Mouse (Mus musculus) neural tube, embryonic 15.5 days (tissue): ENCODE data around the gene Thra. TPM values are rescaled to one million over a fixed set of nuclear protein-coding genes. Genes with fewer than 3 reads are reported as not detected.

Experiments used
- ATAC-seq: fragments of 200-750 bp; cut with Nextera tagmentation; 2 replicates; pipeline ENCODE4 v1.8.0; 2017; ENCODE audit warnings: mild to moderate bottlenecking, moderate TSS enrichment, moderate library complexity; ENCODE audit not compliant: low FRiP score
- H3K27ac ChIP-seq: fragments of 300-500 bp; sonication (generic); replicated peaks from 2 replicates; pipeline ENCODE4 v1.5.1; 2015; ENCODE audit warnings: mild to moderate bottlenecking, inconsistent platforms
- H3K27me3 ChIP-seq: fragments of 300-500 bp; sonication (generic); replicated peaks from 2 replicates; pipeline ENCODE4 v1.6.1; 2015; ENCODE audit warnings: inconsistent platforms
- H3K36me3 ChIP-seq: fragments of 300-500 bp; sonication (generic); 2 replicates; pipeline ENCODE4 v1.6.1; 2015; ENCODE audit warnings: inconsistent platforms
- H3K4me1 ChIP-seq: fragments of 300-500 bp; sonication (generic); 2 replicates; pipeline ENCODE4 v1.6.1; 2015; ENCODE audit warnings: inconsistent platforms
- H3K4me2 ChIP-seq: fragments of 300-500 bp; sonication (generic); 2 replicates; pipeline ENCODE4 v1.6.1; 2015; ENCODE audit warnings: inconsistent platforms, mild to moderate bottlenecking, moderate library complexity
- H3K4me3 ChIP-seq: fragments of 300-500 bp; sonication (generic); replicated peaks from 2 replicates; pipeline ENCODE4 v1.5.1; 2015; ENCODE audit warnings: mild to moderate bottlenecking, inconsistent platforms
- H3K9ac ChIP-seq: fragments of 300-500 bp; sonication (generic); replicated peaks from 2 replicates; pipeline ENCODE4 v1.6.1; 2015; ENCODE audit warnings: mild to moderate bottlenecking, inconsistent platforms
- H3K9me3 ChIP-seq: fragments of 300-500 bp; sonication (generic); replicated peaks from 2 replicates; pipeline ENCODE4 v1.6.1; 2016; ENCODE audit warnings: inconsistent platforms
- WGBS: fragments of 180-500 bp; shearing (Covaris S2); methylation state at CpG from one replicate; pipeline ENCODE4 v1.1.7; 2015; ENCODE audit warnings: mixed read lengths; 5-methylcytosine and 5-hydroxymethylcytosine counted together
- polyA plus RNA-seq: library from polyadenylated mRNA; unstranded; fragments of >200 nt; fragmentation: Nextera tagmentation; extraction: Ambion mirVana; gene quantifications from 2 replicates; pipeline ENCODE4 v1.2.1, GENCODE M21; 2015

Gene Thra
- 104 and 125 TPM in 2 replicates for polyA plus RNA-seq

DNA sequence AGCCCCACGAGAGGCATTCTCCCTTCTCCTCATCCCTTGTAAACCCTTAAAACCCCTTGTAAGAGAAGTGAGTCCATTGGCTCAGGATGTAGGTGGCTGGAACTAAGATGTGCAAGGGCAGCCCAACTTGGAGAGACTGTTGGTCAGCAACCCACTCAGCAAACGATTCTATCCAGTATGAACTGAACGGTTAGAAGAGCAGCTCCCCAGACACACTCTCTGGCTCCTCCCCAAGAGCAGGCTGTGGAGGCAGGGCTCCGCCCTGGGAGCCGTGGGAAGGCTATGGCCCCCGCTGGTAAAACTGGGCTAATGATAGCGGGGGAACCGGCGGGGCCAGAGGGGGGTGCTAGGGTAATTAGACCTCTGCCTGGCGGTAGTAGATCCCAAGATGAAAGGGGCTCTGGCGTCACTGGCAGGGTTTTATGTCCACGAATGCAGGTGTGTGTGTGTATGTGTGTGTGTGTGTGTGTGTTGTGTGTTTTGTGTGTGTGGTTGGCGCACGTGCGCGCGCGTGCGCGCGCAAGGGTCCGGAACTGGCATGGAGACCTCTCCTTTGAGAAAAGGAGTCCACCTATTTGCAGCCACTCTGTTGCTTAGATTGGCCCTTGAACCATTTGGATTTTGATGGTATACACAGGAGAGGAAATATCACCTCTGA is at the start of gene Thra:
Gene Thra, plus strand, starts transcription at position 246 of the 658 bp plus-strand sequence.
- ATAC-seq: peak; percentile 54
- H3K4me2 ChIP-seq: peak within 1 kb of the TSS; percentile 94
- under 1% methylated on average over 22 of the region's 22 CpGs for WGBS
- no peaks in the 10 kb centered on the region for H3K9me3 ChIP-seq
- no peaks in the 10 kb centered on the region for H3K27me3 ChIP-seq
- H3K36me3 ChIP-seq: no peaks in the 10 kb centered on the region
- H3K4me3 ChIP-seq: peak within 1 kb of the TSS; percentile 92
- H3K4me1 ChIP-seq: peaks cover 60% of the 10 kb centered on the region
- peak within 1 kb of the TSS; percentile 99 for H3K27ac ChIP-seq
- peak within 1 kb of the TSS; percentile 98 for H3K9ac ChIP-seq

DNA sequence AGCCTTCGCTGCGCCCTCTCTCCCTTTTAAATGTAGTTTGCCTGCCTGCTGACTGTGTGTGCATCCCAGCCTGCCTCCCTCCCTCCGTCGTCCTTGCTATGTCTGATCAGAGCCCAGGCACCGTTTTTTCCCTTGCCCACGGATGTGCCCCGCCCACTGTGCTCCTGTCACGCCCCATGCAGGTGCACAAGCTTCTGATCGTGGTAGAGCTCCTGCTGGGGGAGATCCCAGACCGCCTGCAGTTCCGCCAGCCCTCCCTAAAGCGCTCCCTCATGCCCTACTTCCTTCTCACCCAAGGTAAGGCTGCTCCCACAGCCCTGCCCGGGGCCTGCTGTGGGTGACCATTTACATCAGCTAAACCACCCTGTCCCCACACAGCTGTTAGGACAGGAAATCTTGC is 47.2 kb upstream of the Thra start:
- Histone ChIP-seq H3K27me3 (no peaks in the 10 kb centered on the region), H3K4me1 (no peaks in the 10 kb centered on the region), H3K9ac (no peak overlapping the region), H3K4me3 (no peak overlapping the region), H3K36me3 (peaks cover 81% of the 10 kb centered on the region), H3K4me2 (no peak overlapping the region), H3K9me3 (no peaks in the 10 kb centered on the region), H3K27ac (no peak overlapping the region)
- no peak for ATAC-seq
- WGBS: 74% methylated on average over 13 of the region's 13 CpGs

DNA sequence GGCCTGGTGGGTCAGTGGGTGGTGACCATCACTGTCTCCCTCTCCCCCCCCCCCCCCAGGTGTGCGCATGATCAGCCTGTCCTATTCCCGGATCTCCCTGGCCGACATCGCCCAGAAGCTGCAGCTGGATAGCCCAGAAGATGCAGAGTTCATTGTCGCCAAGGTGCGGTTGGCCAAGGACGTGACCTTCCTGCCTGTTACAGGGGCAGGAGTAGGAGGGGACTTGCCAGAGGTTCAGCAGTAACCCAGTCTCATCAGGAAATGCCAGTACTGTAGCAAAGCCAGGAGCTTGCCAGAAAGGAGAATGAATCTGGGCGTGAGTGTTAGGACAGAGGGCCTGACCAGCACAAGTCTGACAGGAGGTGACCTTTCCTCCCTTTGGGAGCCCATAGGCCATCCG is 46.7 kb upstream of the Thra start:
- 94% methylated on average over 9 of the region's 9 CpGs for WGBS
- ATAC-seq: no peak
- Histone ChIP-seq H3K27ac (no peak overlapping the region), H3K4me3 (no peak overlapping the region), H3K36me3 (peaks cover 78% of the 10 kb centered on the region), H3K4me1 (no peaks in the 10 kb centered on the region), H3K27me3 (no peaks in the 10 kb centered on the region), H3K9ac (no peak overlapping the region), H3K4me2 (no peak overlapping the region), H3K9me3 (no peaks in the 10 kb centered on the region)

DNA sequence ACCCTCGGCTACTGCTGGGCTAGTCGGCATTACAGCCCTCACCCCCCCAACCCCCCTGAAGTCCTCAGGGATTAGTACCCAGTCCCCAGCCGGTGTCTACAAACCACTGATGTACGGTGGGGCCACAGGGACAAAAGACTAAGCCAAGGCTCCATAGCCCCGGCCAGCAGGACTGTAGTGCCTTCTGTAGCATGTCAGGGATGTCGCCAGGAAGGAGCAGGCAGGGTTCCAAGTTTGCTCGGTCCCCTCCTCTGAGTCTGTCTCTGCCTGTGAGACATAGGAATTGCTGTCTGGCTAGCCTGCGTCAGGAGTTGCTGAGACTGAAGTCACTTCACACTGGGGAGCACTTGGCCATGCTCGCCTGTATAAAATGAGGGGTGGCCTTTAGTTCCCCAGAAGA is 46.1 kb upstream of the Thra start:
- H3K36me3 ChIP-seq: peaks cover 75% of the 10 kb centered on the region
- no peak overlapping the region for H3K4me3 ChIP-seq
- H3K27me3 ChIP-seq: no peaks in the 10 kb centered on the region
- H3K27ac ChIP-seq: no peak overlapping the region
- H3K4me2 ChIP-seq: no peak overlapping the region
- H3K9me3 ChIP-seq: no peaks in the 10 kb centered on the region
- WGBS: 84% methylated on average over 9 of the region's 9 CpGs
- no peaks in the 10 kb centered on the region for H3K4me1 ChIP-seq
- no peak for ATAC-seq
- no peak overlapping the region for H3K9ac ChIP-seq

DNA sequence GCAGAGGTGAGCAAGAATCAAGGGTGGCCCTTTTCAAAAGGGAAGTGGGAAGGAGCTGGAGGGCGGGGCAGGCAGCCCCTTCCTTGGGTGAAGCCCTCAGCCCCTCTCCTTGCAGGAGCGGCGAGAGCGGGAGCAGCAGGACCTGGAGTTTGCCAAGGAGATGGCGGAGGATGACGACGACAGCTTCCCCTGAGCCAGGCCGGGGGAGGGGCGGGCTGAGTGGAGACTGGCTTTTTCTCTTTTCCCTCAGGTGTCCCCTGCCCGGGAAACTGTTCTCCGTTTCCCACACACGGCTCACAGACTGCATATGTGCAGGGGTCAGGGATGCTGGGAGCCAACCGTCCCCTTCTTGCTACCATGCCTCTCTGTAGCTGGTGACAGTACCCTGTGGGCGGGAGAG is 45.0 kb upstream of the Thra start:
- Histone ChIP-seq H3K9ac (no peak overlapping the region), H3K27ac (no peak overlapping the region), H3K36me3 (peaks cover 64% of the 10 kb centered on the region), H3K9me3 (no peaks in the 10 kb centered on the region), H3K27me3 (no peaks in the 10 kb centered on the region), H3K4me3 (no peak overlapping the region), H3K4me1 (no peaks in the 10 kb centered on the region), H3K4me2 (no peak overlapping the region)
- ATAC-seq: no peak
- 79% methylated on average over 14 of the region's 14 CpGs for WGBS

DNA sequence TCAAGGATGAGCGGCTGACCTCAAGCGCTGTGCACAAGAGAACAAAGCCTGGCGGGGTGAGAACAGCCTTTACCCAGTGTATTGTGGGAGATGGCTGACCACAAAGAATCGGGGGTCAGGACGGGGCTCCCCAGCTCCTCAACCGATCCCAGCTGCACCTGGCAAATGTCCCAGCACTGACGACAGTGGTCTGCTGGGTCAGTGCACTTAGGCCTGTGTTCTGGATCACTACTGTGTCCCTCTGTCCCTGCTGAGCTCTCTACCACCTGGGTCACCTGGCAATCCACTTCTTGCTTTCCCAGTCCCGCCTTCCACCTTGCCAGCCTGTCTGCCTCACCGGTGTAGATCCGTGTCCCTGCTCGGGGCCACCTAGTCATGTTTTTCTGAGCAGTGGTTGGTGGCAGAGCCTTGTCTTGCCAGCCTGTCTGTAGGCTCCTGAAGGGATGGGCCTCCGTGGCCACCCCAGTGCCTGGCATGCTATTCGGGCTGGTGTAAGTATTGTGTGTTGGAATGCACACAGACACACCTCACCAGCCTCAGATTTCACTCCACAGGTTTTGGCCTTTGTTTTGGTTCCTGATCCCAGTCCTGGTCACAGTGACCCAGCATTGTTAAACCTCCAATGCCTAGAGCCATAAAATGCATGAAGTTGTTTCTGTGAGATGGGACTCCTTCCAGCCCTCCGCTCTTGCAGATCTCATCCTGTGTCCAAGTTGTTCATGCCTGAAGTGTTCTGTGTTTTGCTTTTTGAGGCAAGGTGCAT is 43.8 kb upstream of the Thra start:
- no peaks in the 10 kb centered on the region for H3K27me3 ChIP-seq
- no peaks in the 10 kb centered on the region for H3K9me3 ChIP-seq
- peaks cover 52% of the 10 kb centered on the region for H3K36me3 ChIP-seq
- no peak overlapping the region for H3K9ac ChIP-seq
- H3K27ac ChIP-seq: no peak overlapping the region
- ATAC-seq: no peak
- no peak overlapping the region for H3K4me2 ChIP-seq
- 85% methylated on average over 14 of the region's 14 CpGs for WGBS
- H3K4me1 ChIP-seq: no peaks in the 10 kb centered on the region
- H3K4me3 ChIP-seq: no peak overlapping the region

DNA sequence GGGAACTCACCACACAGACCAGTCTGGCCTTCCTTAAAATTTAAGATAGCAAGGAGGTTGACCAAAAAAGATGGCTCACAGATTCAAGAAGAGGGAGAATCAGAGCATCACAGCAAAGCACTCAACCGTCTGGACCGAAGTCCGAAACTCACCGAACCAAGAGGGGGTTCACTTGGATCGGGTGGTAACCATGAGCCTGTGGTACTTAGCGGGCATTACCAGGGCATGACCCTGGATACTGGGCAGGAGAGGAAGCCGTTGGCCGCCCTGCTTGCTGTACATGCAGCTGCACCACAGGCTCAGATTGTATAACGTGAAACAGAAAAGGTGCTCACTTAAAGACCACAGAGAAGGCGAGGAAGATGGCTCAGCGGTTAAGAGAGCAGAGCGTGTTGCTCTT is 43.2 kb upstream of the Thra start:
- H3K36me3 ChIP-seq: peaks cover 46% of the 10 kb centered on the region
- ATAC-seq: no peak

DNA sequence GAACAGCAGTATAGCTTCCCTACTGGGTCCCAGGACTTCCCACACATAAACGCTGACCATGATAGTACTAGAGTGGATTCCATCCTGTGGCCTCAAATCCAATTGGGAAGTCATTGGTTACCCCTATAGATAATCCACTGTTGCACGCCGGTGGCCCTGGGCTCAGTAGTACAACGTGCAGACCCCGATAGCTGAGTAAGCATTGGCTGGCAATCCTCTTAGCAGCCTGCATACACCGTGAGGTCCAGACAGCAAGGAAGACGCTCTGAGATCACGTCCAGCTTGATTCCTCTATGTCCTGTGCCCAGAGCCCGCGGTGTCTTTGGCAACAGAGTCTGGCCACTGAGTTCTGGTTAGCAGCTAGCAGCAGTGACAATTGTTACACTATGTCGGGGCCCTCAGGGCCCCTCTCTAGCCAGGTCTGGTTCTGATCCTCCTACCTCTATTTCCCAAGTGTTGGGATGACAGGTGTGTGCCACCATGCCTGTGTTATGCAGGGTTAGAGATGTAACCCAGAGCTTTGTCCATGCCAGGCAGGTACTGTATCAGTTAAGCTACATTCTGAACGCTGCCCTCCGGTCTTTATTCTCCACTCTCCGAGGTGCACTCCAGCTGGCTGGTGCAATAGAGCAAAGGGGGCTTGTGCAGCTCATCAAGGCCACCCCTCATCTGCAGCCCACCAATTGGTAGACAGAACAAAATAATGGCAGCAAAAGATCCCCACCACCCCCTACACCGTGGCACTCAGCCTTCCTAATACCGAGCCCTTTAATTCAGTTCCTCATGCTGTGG is 41.4 kb upstream of the Thra start:
- no peak for ATAC-seq
- H3K4me2 ChIP-seq: no peak overlapping the region
- H3K9ac ChIP-seq: no peak overlapping the region
- H3K27ac ChIP-seq: no peak overlapping the region
- WGBS: 86% methylated on average over 16 of the region's 16 CpGs
- H3K9me3 ChIP-seq: no peaks in the 10 kb centered on the region
- peaks cover 27% of the 10 kb centered on the region for H3K36me3 ChIP-seq
- H3K4me1 ChIP-seq: no peaks in the 10 kb centered on the region
- H3K4me3 ChIP-seq: no peak overlapping the region
- H3K27me3 ChIP-seq: no peaks in the 10 kb centered on the region

More for the DNA sequence above, 43.2 kb upstream of the Thra start:
- Histone ChIP-seq H3K9me3 (no peaks in the 10 kb centered on the region), H3K4me2 (no peak overlapping the region), H3K4me3 (no peak overlapping the region), H3K4me1 (no peaks in the 10 kb centered on the region), H3K27ac (no peak overlapping the region), H3K27me3 (no peaks in the 10 kb centered on the region), H3K9ac (no peak overlapping the region)
- WGBS: 90% methylated on average over 12 of the region's 12 CpGs

DNA sequence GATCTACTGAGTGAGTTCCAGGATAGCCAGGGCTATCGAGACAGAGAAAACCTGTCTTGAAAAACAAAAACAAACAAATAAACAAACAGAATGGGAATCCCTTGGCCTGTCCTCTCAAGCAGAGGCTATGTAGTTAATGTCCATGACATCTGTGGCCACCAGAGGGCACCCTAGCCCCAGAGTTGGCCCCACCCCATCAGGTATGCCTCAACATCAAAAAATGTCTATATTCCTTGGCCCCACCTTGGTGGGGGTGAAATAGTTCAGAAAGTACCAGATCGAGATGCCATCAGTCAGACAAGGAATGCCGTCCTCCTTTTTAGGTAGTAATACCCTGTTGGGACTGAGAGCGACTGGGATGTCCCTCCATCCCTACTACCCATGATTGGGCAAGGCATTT is 40.5 kb upstream of the Thra start:
- Histone ChIP-seq H3K9ac (no peak overlapping the region), H3K27me3 (no peaks in the 10 kb centered on the region), H3K4me1 (no peaks in the 10 kb centered on the region), H3K9me3 (no peaks in the 10 kb centered on the region), H3K27ac (no peak overlapping the region), H3K36me3 (peaks cover 25% of the 10 kb centered on the region), H3K4me2 (no peak overlapping the region), H3K4me3 (no peak overlapping the region)
- ATAC-seq: 0 out of 2 replicates have a peak, but pooled peaks have one; percentile 46
- 46% methylated on average over 4 of the region's 4 CpGs for WGBS

DNA sequence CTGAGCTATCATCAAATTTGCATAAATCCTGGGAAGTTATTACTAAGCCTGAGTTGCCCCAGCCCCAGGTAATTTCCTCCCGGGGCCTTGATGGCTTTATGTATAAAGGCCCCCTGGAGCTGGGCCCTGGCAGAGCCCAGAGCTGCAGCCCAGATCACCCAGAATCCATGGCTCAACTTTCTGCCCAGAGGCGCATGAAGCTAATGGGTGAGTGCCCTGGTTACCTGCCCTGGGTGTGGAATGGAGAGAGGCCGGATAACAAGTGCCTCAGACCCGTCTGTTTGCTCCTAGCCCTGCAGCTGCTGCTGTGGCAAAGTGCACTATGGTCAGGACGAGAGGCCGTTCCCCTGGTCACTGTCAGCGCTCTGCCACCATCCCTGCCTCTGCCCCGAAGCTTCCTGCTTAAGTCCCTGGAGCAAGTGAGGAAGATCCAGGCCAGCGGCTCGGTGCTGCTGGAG is 39.2 kb upstream of the Thra start, which contains the start of gene Csf3:
Gene Csf3, plus strand, starts transcription at position 51 of the 458 bp plus-strand sequence.
- no peak for ATAC-seq
- H3K4me2 ChIP-seq: no peak within 1 kb of the TSS

DNA sequence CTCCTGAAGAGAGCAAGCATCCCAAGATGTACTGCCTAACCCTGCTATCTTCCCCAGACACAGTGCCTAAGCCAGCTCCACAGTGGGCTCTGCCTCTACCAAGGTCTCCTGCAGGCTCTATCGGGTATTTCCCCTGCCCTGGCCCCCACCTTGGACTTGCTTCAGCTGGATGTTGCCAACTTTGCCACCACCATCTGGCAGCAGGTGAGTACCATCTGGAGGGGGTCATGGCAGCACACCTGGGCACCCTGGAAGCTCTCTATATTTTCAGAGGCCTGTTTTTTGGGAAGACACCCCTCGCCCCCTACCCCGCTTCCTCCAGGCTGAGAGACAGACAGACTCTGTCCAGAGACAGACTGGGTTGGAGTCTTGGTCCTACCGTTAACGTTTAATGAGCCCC is 38.1 kb upstream of the Thra start:
- Histone ChIP-seq H3K36me3 (peaks cover 29% of the 10 kb centered on the region), H3K27ac (no peak overlapping the region), H3K4me2 (no peak overlapping the region), H3K9me3 (no peaks in the 10 kb centered on the region), H3K27me3 (no peaks in the 10 kb centered on the region), H3K9ac (no peak overlapping the region), H3K4me3 (no peak overlapping the region), H3K4me1 (peaks cover 4% of the 10 kb centered on the region; the same call in 1 of the 2 replicates)
- ATAC-seq: no peak
- 75% methylated on average over 5 of the region's 5 CpGs for WGBS

More for the DNA sequence above, 39.2 kb upstream of the Thra start, which contains the start of gene Csf3:
- no peak within 1 kb of the TSS for H3K9ac ChIP-seq
- no peaks in the 10 kb centered on the region for H3K9me3 ChIP-seq
- H3K4me1 ChIP-seq: no peaks in the 10 kb centered on the region
- no peak within 1 kb of the TSS for H3K27ac ChIP-seq
- H3K4me3 ChIP-seq: no peak within 1 kb of the TSS
- 41% methylated on average over 10 of the region's 10 CpGs for WGBS
- no peaks in the 10 kb centered on the region for H3K27me3 ChIP-seq
- H3K36me3 ChIP-seq: peaks cover 25% of the 10 kb centered on the region
